Mouse (Mus musculus) spleen, postnatal 14 days (tissue): ENCODE measurements around the gene Dpp6.

Experiments used
- DNase-seq, 2 experiments: peaks; one replicate each; pipeline ENCODE4 v3.0.0; 2021 to 2022; ENCODE audit warnings: low spot score in 2 of 2

Gene Dpp6

GRCm38 (mm10) chr5:27291378-27291777 lies 474.4 kb downstream of the Dpp6 start:
- no peak for DNase-seq

GRCm38 (mm10) chr5:27292236-27292635 lies 475.2 kb downstream of the Dpp6 start:
- no peak for DNase-seq

GRCm38 (mm10) chr5:27304115-27304514 lies 487.1 kb downstream of the Dpp6 start:
- no peak for DNase-seq

- DNase-seq: no peak
Observed at GRCm38 (mm10) chr5:27306497-27307152, 489.6 kb downstream of the Dpp6 start.

GRCm38 (mm10) chr5:27310217-27310616 lies 493.2 kb downstream of the Dpp6 start:
- no peak for DNase-seq

GRCm38 (mm10) chr5:27316674-27317073 lies 499.7 kb downstream of the Dpp6 start:
- DNase-seq: no peak

- DNase-seq: no peak
Observed at GRCm38 (mm10) chr5:27317264-27317663, 500.3 kb downstream of the Dpp6 start.

- no peak for DNase-seq
Observed at GRCm38 (mm10) chr5:27317832-27318231, 500.8 kb downstream of the Dpp6 start.

- DNase-seq: no peak
Observed at GRCm38 (mm10) chr5:27319731-27320130, 502.7 kb downstream of the Dpp6 start.

- no peak for DNase-seq
Observed at GRCm38 (mm10) chr5:27322895-27323792, 506.1 kb downstream of the Dpp6 start.

- no peak for DNase-seq
Observed at GRCm38 (mm10) chr5:27324346-27324928, 507.4 kb downstream of the Dpp6 start.

- no peak for DNase-seq
Observed at GRCm38 (mm10) chr5:27336698-27337097, 519.7 kb downstream of the Dpp6 start.

GRCm38 (mm10) chr5:27339196-27340030 lies 522.4 kb downstream of the Dpp6 start:
- no peak for DNase-seq

- DNase-seq: no peak
Observed at GRCm38 (mm10) chr5:27342276-27342675, 525.3 kb downstream of the Dpp6 start.

GRCm38 (mm10) chr5:27343626-27344025 lies 526.6 kb downstream of the Dpp6 start:
- DNase-seq: no peak

GRCm38 (mm10) chr5:27348181-27349095 lies 531.4 kb downstream of the Dpp6 start:
- DNase-seq: no peak

GRCm38 (mm10) chr5:27357630-27358029 lies 540.6 kb downstream of the Dpp6 start:
- no peak for DNase-seq

- DNase-seq: no peak
Observed at GRCm38 (mm10) chr5:27365946-27366345, 548.9 kb downstream of the Dpp6 start.

GRCm38 (mm10) chr5:27370814-27371213 lies 553.8 kb downstream of the Dpp6 start:
- no peak for DNase-seq

- DNase-seq: no peak
Observed at GRCm38 (mm10) chr5:27373931-27374330, 556.9 kb downstream of the Dpp6 start.

- DNase-seq: no peak
Observed at GRCm38 (mm10) chr5:27375841-27376240, 558.8 kb downstream of the Dpp6 start.
